In the genomic region with DNA sequence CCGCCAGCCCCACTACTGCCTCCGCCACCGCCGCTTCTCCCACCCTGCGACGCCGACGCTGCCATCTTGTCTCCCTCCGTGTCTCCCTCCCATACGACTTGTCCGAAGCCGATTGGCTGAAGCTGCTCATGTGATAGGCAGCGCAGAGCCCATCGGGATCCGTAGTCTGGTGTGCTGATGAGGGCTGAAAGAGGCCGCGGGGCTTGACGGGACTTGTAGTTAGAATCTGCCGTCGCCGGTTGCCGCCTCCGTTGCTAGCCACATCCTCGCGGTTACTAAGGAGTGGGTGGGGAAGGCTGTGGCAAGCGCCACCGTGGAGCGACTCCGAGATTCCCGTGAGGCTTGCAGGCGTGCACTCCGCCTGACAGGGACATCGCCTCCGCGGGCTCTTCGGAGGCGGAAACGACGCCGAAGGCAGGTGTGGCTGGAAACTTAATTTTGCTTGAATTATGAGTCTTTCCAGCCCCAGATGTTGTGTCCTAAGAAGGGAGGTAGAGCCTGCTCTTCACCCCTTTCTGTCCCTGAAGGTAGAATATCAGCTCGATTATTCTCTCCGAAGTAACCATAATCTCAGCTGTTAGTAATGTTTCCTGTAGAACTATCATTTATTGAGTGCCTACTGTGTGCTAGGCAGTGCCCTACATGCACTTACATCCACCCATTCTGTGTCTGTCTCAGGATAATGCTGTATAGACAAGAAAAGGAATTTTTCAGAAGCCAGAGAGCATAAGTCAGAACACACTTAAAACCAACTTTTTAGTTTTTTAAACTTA, we compare ENCODE assay signal across 8 mouse cellular contexts. TPM values are rescaled to one million over a fixed set of nuclear protein-coding genes. Genes with fewer than 3 reads are reported as not detected.
DNase-seq lines count a peak whose midpoint lies in the region; ATAC-seq and TF ChIP-seq lines count a peak whose summit lies in the region.

Xrra1 (plus strand) TSS at position 304 of the 773 bp plus-strand sequence.

- no peaks in the 10 kb centered on the region for H3K9me3 ChIP-seq in hindbrain, embryonic 10.5 days
- no peaks in the 10 kb centered on the region for H3K9me3 ChIP-seq in lung, postnatal 0 days (ENCODE audit: low read length)

- peak within 1 kb of the TSS; percentile 59 for H3K4me2 ChIP-seq in lung, postnatal 0 days (replicated peaks; ENCODE audit: low read depth, low read length)

- no peak for TF ChIP-seq CTCF in lung, postnatal 0 days (IDR thresholded peaks at IDR 0.05)

- no peak for TF ChIP-seq EP300 in lung, postnatal 0 days (IDR thresholded peaks at IDR 0.05)

- peak within 1 kb of the TSS; percentile 97 for H3K27ac ChIP-seq in hindbrain, embryonic 10.5 days
- peak within 1 kb of the TSS; percentile 54 for H3K27ac ChIP-seq in lung, postnatal 0 days (ENCODE audit: low read length)

- WGBS in hindbrain, embryonic 10.5 days, result under 1% methylated on average over 42 of the region's 42 CpGs
- under 1% methylated on average over 42 of the region's 42 CpGs for WGBS in lung, postnatal 0 days

- H3K27me3 ChIP-seq in hindbrain, embryonic 10.5 days (ENCODE audit: insufficient read depth, poor library complexity, severe bottlenecking), result no peaks in the 10 kb centered on the region; the same call in 1 of the 2 replicates
- H3K27me3 ChIP-seq in lung, postnatal 0 days (replicated peaks; ENCODE audit: insufficient read depth, low read length), result no peaks in the 10 kb centered on the region

- peaks cover 30% of the 10 kb centered on the region for H3K36me3 ChIP-seq in hindbrain, embryonic 10.5 days
- H3K36me3 ChIP-seq in lung, postnatal 0 days (ENCODE audit: insufficient read depth, low read length), result no peaks in the 10 kb centered on the region

- ATAC-seq in frontal cortex, adult (ENCODE audit: low TSS enrichment), result peak; percentile 99
- ATAC-seq in lung, postnatal 0 days, result peak; percentile 99

- DNase-seq in MN1 (ENCODE audit: low spot score), result peak; percentile 99
- DNase-seq in cerebellum, adult 9-10 months, result peak; percentile 97
- peak; percentile 99 for DNase-seq in hindbrain, embryonic 10.5 days (ENCODE audit: low spot score)
- peak; percentile 99 for DNase-seq in layer of hippocampus, adult 9-11 months
- peak; percentile 100 for DNase-seq in lung, postnatal 0 days (ENCODE audit: low spot score)
- peak; percentile 86 for DNase-seq in ovary, postnatal 14 days (ENCODE audit: low spot score)
- DNase-seq in thymus, postnatal 14 days, result peak; percentile 95

- peak within 1 kb of the TSS; percentile 85 for H3K4me3 ChIP-seq in hindbrain, embryonic 10.5 days
- H3K4me3 ChIP-seq in lung, postnatal 0 days (ENCODE audit: low read depth, low read length), result peak within 1 kb of the TSS; percentile 83

- peaks cover 35% of the 10 kb centered on the region for H3K4me1 ChIP-seq in hindbrain, embryonic 10.5 days (replicated peaks)
- peaks cover 8% of the 10 kb centered on the region; the same call in 1 of the 2 replicates for H3K4me1 ChIP-seq in lung, postnatal 0 days (ENCODE audit: insufficient read depth, low read depth, low read length)

- H3K9ac ChIP-seq in lung, postnatal 0 days (replicated peaks; ENCODE audit: low read depth), result peak within 1 kb of the TSS; percentile 76

RNA-seq across cellular contexts. Expression of gene Xrra1, which starts in this region (rescaled TPM):
- 0.46 and 0.68 TPM in 2 replicates for polyA plus RNA-seq in hindbrain, embryonic 10.5 days (2016; fragmentation: Nextera tagmentation; extraction: Ambion mirVana)
- 1.1 and 1.3 TPM in 2 replicates for polyA plus RNA-seq in lung, postnatal 0 days (2015; fragmentation: Nextera tagmentation; extraction: Ambion mirVana)

Comparison
In these comparisons a context has a peak if more than half of its experiments do, and no peak if none do; other contexts are left out.
1. Peak in every context shown above with its lines: DNase-seq, ATAC-seq, H3K4me3 ChIP-seq and H3K27ac ChIP-seq.
2. Peak in DNase-seq, H3K4me3 ChIP-seq and H3K27ac ChIP-seq in hindbrain, embryonic 10.5 days; RNA of the gene not detected or under 1 TPM.